Mouse (Mus musculus): ENCODE measurements at regions not wholly inside any gene's neighbourhood (a gene's known extent, or its start where the extent isn't known, plus 50 kb on each side); places are given as distances from the start of the nearest gene placed in this dataset.

DNA sequence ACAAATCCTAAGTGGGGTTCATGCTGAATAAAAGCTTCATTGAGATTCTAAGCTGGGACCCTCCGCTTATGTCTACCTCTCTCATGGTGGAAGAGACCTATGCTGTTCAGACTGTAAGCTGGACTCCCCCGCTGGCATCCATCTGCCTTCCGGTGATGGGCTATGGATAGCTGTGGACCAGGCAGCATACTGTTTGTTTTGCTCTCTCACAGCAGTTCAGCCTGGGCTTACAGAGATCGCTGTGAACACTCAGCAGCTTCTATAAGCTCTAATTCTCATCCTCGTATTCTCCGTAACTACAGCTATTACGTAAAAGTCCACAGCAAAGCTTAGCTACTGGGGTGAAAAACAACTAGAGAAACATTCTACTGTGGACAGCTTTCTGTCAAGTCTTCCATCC is 97.5 kb upstream of the Galnt5 start:
- H3K4me1 ChIP-seq (ENCODE audit: control insufficient read depth, insufficient read depth, low read length), result no peaks in the 10 kb centered on the region
- WGBS, result 92% methylated on average over 7 of the region's 7 CpGs
- DNase-seq (ENCODE audit: extremely low read depth, low read depth, low spot score), result no peak
- no peaks in the 10 kb centered on the region for H3K27me3 ChIP-seq (ENCODE audit: control insufficient read depth, insufficient read depth, low read length)
- no peak overlapping the region for H3K27ac ChIP-seq (replicated peaks; ENCODE audit: insufficient read depth, low read depth, low read length)
- no peak overlapping the region for H3K4me3 ChIP-seq (ENCODE audit: insufficient read depth, low read depth, low read length)
- TF ChIP-seq CTCF (IDR thresholded peaks at IDR 0.05; ENCODE audit: low read depth, low read length) (no peak), POLR2A (IDR thresholded peaks at IDR 0.05; ENCODE audit: extremely low read depth, insufficient read depth, low read length) (no peak)
- no peak overlapping the region for H3K9ac ChIP-seq (ENCODE audit: low read depth, low read length)
- H3K79me2 ChIP-seq (ENCODE audit: control insufficient read depth, insufficient read depth, low read length), result no peaks in the 10 kb centered on the region
- no peaks in the 10 kb centered on the region for H3K36me3 ChIP-seq (ENCODE audit: control insufficient read depth, insufficient read depth, low read length)

DNA sequence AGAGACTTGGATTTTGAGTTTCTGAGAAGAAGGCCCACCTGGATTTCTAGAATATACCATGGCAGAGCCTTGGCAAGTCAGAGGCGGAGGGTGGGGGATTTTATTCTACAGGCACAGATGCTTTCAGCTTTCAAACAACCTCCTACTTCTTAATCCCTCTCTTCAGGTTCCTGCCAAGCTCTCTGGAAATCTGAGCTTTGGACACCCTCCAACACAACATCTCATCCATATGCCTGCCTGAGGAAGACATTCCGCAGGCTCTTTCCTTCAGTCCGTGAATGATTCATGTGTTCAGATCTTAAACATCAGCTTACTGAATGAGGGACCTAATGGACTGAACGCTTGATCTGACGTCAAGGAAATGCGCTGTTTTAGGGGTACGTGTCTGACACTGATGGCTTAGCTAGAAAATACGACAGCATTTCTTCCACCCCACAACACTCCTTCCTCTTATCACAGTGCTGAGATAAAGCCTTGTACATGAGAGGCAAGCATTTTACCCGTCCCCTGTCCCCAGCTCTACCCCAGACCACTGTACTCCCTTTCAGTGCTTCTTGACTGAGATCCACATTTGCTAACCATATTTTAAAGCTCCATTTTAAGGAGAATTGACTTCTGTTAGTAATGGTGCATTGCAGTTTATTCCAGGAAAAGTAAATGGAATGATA is 97.0 kb upstream of the Galnt5 start:
- Histone ChIP-seq H3K79me2 (ENCODE audit: control insufficient read depth, insufficient read depth, low read length) (no peaks in the 10 kb centered on the region), H3K9ac (ENCODE audit: low read depth, low read length) (no peak overlapping the region), H3K27ac (replicated peaks; ENCODE audit: insufficient read depth, low read depth, low read length) (no peak overlapping the region), H3K4me3 (ENCODE audit: insufficient read depth, low read depth, low read length) (no peak overlapping the region), H3K27me3 (ENCODE audit: control insufficient read depth, insufficient read depth, low read length) (no peaks in the 10 kb centered on the region), H3K36me3 (ENCODE audit: control insufficient read depth, insufficient read depth, low read length) (no peaks in the 10 kb centered on the region), H3K4me1 (ENCODE audit: control insufficient read depth, insufficient read depth, low read length) (no peaks in the 10 kb centered on the region)
- DNase-seq (ENCODE audit: extremely low read depth, low read depth, low spot score), result no peak
- 76% methylated on average over 9 of the region's 9 CpGs for WGBS
- no peak for TF ChIP-seq CTCF (IDR thresholded peaks at IDR 0.05; ENCODE audit: low read depth, low read length)
- no peak for TF ChIP-seq POLR2A (IDR thresholded peaks at IDR 0.05; ENCODE audit: extremely low read depth, insufficient read depth, low read length)

DNA sequence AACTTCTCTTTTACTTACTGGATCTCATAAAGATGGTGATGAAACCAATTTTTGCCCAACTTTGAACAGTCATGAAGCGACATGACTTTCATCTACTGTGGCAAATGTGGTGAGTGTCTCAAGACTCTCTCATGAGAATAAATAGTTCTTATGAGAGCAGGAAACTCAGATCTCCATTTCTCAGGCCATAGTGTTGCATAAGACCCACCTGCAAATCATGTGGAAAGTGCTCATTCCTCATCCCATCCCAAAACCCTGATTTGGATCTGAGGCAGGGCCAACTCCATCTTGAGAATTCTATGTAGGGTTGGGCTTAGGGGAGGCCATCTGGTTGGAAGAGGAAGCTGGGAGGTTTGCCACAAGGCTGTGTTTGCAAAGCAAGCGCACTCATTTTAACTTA is 92.5 kb upstream of the Galnt5 start:
- Histone ChIP-seq H3K27me3 (ENCODE audit: control insufficient read depth, insufficient read depth, low read length) (no peaks in the 10 kb centered on the region), H3K36me3 (ENCODE audit: control insufficient read depth, insufficient read depth, low read length) (no peaks in the 10 kb centered on the region)
- 84% methylated on average over 2 of the region's 2 CpGs for WGBS

DNA sequence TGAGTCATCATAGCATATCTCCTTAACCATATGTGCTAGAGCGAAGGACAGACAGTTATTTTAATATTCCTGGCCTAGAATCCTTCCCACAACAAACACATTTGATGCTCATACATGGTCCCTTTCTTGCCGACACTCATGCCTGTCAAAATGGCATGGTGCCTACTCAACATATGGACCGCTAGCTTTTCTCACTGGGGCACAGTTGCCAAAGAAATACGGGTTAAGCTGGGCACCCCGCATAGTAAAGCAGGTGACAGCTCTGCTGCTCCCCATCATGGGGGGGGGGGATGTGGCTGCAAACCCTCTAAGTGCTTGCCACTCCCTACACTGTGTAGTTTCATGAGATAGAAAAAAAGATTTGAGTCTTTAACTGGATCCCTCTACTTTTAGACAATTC is 90.7 kb upstream of the Galnt5 start:
- Histone ChIP-seq H3K36me3 (ENCODE audit: control insufficient read depth, insufficient read depth, low read length) (no peaks in the 10 kb centered on the region), H3K9ac (ENCODE audit: low read depth, low read length) (no peak overlapping the region), H3K27me3 (ENCODE audit: control insufficient read depth, insufficient read depth, low read length) (no peaks in the 10 kb centered on the region), H3K4me1 (ENCODE audit: control insufficient read depth, insufficient read depth, low read length) (no peaks in the 10 kb centered on the region), H3K79me2 (ENCODE audit: control insufficient read depth, insufficient read depth, low read length) (no peaks in the 10 kb centered on the region), H3K27ac (replicated peaks; ENCODE audit: insufficient read depth, low read depth, low read length) (no peak overlapping the region), H3K4me3 (ENCODE audit: insufficient read depth, low read depth, low read length) (no peak overlapping the region)
- no peak for DNase-seq (ENCODE audit: extremely low read depth, low read depth, low spot score)
- TF ChIP-seq CTCF (IDR thresholded peaks at IDR 0.05; ENCODE audit: low read depth, low read length) (no peak), POLR2A (IDR thresholded peaks at IDR 0.05; ENCODE audit: extremely low read depth, insufficient read depth, low read length) (no peak)
- 84% methylated on average over 5 of the region's 5 CpGs for WGBS

More for the DNA sequence above, 92.5 kb upstream of the Galnt5 start:
- TF ChIP-seq POLR2A (IDR thresholded peaks at IDR 0.05; ENCODE audit: extremely low read depth, insufficient read depth, low read length), result no peak
- no peak for TF ChIP-seq CTCF (IDR thresholded peaks at IDR 0.05; ENCODE audit: low read depth, low read length)
- no peaks in the 10 kb centered on the region for H3K79me2 ChIP-seq (ENCODE audit: control insufficient read depth, insufficient read depth, low read length)
- no peak overlapping the region for H3K4me3 ChIP-seq (ENCODE audit: insufficient read depth, low read depth, low read length)
- DNase-seq (ENCODE audit: extremely low read depth, low read depth, low spot score), result no peak
- no peaks in the 10 kb centered on the region for H3K4me1 ChIP-seq (ENCODE audit: control insufficient read depth, insufficient read depth, low read length)
- no peak overlapping the region for H3K27ac ChIP-seq (replicated peaks; ENCODE audit: insufficient read depth, low read depth, low read length)
- H3K9ac ChIP-seq (ENCODE audit: low read depth, low read length), result no peak overlapping the region

DNA sequence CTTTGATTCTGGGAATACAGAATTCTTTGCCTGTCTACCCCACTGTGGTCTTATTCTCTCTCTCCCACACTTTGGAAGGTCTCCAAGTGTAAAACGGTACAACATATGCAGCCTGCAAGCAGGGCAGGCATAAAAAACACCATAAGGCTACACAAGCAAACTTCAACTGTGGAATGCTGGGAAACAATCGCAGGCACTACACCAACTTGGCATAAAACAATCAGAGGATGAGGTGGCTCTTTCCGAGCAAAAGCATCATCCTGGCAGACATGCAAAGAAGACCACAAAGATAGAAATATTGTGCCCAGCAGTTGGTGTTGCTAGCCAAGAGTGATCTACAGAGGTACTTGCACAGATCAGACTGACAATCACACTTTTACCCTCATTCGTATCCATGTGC is 88.0 kb upstream of the Galnt5 start:
- no peak overlapping the region for H3K9ac ChIP-seq (ENCODE audit: low read depth, low read length)
- no peak overlapping the region for H3K27ac ChIP-seq (replicated peaks; ENCODE audit: insufficient read depth, low read depth, low read length)
- H3K27me3 ChIP-seq (ENCODE audit: control insufficient read depth, insufficient read depth, low read length), result no peaks in the 10 kb centered on the region
- no peaks in the 10 kb centered on the region for H3K36me3 ChIP-seq (ENCODE audit: control insufficient read depth, insufficient read depth, low read length)
- H3K4me3 ChIP-seq (ENCODE audit: insufficient read depth, low read depth, low read length), result no peak overlapping the region
- WGBS, result 80% methylated on average over 4 of the region's 4 CpGs
- no peaks in the 10 kb centered on the region for H3K4me1 ChIP-seq (ENCODE audit: control insufficient read depth, insufficient read depth, low read length)
- no peak for DNase-seq (ENCODE audit: extremely low read depth, low read depth, low spot score)
- no peaks in the 10 kb centered on the region for H3K79me2 ChIP-seq (ENCODE audit: control insufficient read depth, insufficient read depth, low read length)
- no peak for TF ChIP-seq CTCF (IDR thresholded peaks at IDR 0.05; ENCODE audit: low read depth, low read length)
- no peak for TF ChIP-seq POLR2A (IDR thresholded peaks at IDR 0.05; ENCODE audit: extremely low read depth, insufficient read depth, low read length)

DNA sequence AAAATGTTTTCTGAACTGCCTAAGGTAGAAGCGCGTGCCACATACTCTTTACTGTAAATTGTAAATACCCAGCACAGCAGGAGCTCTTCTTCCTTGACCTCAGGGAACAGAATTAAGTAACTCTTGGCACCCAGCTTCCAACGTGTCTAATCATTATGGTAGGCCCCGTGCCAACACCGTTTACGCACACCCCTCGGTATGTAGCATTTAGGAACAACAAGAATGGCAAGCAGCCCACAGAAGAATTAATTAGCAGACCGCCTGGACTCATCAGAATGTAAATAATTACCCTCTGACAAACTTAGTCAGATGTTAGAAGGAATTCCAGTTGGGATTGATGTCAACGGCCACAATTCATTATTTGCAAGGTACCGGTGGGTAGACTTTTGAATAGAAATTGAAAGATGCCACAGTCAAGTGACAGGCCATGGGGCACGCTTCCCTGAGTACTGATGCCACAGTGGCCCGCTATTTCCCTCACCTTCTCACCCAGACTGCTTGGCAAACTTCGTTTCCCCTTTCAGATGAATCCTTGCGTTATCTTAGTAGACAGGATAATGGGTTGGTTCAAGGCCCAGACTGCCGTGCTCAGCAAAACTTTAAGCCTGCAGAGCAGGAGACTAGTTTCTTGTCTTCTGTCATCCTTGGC is 81.2 kb upstream of the Galnt5 start:
- H3K79me2 ChIP-seq (ENCODE audit: control insufficient read depth, insufficient read depth, low read length), result no peaks in the 10 kb centered on the region
- no peak overlapping the region for H3K9ac ChIP-seq (ENCODE audit: low read depth, low read length)
- H3K36me3 ChIP-seq (ENCODE audit: control insufficient read depth, insufficient read depth, low read length), result no peaks in the 10 kb centered on the region
- H3K4me1 ChIP-seq (ENCODE audit: control insufficient read depth, insufficient read depth, low read length), result no peaks in the 10 kb centered on the region
- no peak overlapping the region for H3K27ac ChIP-seq (replicated peaks; ENCODE audit: insufficient read depth, low read depth, low read length)
- 82% methylated on average over 15 of the region's 15 CpGs for WGBS
- TF ChIP-seq CTCF (IDR thresholded peaks at IDR 0.05; ENCODE audit: low read depth, low read length), result no peak
- no peak for TF ChIP-seq POLR2A (IDR thresholded peaks at IDR 0.05; ENCODE audit: extremely low read depth, insufficient read depth, low read length)
- no peak for DNase-seq (ENCODE audit: extremely low read depth, low read depth, low spot score)
- no peak overlapping the region for H3K4me3 ChIP-seq (ENCODE audit: insufficient read depth, low read depth, low read length)
- no peaks in the 10 kb centered on the region for H3K27me3 ChIP-seq (ENCODE audit: control insufficient read depth, insufficient read depth, low read length)
